Mouse (Mus musculus): Measurements from ENCODE around the gene Cdh23.

DNA sequence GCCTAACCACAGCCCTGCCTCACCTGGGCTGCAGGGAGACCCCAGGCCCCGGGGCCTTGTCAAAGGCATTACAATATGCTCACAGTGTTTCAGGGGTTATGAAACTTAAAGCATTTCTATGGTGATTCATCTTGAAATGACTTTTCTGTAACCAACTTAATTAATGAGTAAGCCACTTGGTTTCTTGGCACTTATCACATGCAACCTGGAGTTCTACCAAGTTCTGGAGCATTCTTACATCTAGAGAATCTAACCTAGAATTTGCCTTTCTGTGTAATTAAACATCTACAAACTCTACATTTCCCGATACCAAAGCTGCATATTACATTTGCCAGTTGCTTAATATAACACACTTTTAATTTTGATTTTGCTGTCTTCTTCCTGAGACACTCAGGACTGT, 279.2 kb downstream of the Cdh23 start:
- no peak for TF ChIP-seq CTCF (IDR thresholded peaks at IDR 0.05; ENCODE audit: low read depth, low read length)
- TF ChIP-seq GATA1 (IDR thresholded peaks at IDR 0.05; ENCODE audit: borderline replicate concordance, low read length), result no peak

All from G1E (cell line).